Mouse (Mus musculus): ENCODE results near the gene Cdc42ep2. TPM values are rescaled to one million over a fixed set of nuclear protein-coding genes. Genes with fewer than 3 reads are reported as not detected.

Gene Cdc42ep2
- polyA plus RNA-seq, 1 experiment from 2014 or later: 15.6 TPM

Other genes with a start within 250 kb of the Cdc42ep2 start
- 37.8 and 40.1 TPM in 2 replicates for gene Map3k11, start 236.1 kb downstream of the Cdc42ep2 start, polyA plus RNA-seq (2015; fragmentation: Nextera tagmentation; extraction: Ambion mirVana)
- 18.3 and 20.8 TPM in 2 replicates for gene Pcnx3, start 235.9 kb downstream of the Cdc42ep2 start, polyA plus RNA-seq (2015; fragmentation: Nextera tagmentation; extraction: Ambion mirVana)
- 0.36 and 0.50 TPM in 2 replicates for gene Kcnk7, start 220.4 kb downstream of the Cdc42ep2 start, polyA plus RNA-seq (2015; fragmentation: Nextera tagmentation; extraction: Ambion mirVana)
- gene Ehbp1l1, start 198.5 kb downstream of the Cdc42ep2 start, polyA plus RNA-seq (2015; fragmentation: Nextera tagmentation; extraction: Ambion mirVana): 25.3 and 25.9 TPM in 2 replicates
- 89.1 and 92.9 TPM in 2 replicates for gene Fam89b, start 195.2 kb downstream of the Cdc42ep2 start, polyA plus RNA-seq (2015; fragmentation: Nextera tagmentation; extraction: Ambion mirVana)
- 52.3 and 61.9 TPM in 2 replicates for gene Ltbp3, start 183.9 kb downstream of the Cdc42ep2 start, polyA plus RNA-seq (2015; fragmentation: Nextera tagmentation; extraction: Ambion mirVana)
- 76.3 and 83.2 TPM in 2 replicates for gene Scyl1, start 153.4 kb downstream of the Cdc42ep2 start, polyA plus RNA-seq (2015; fragmentation: Nextera tagmentation; extraction: Ambion mirVana)
- gene Frmd8, start 49.5 kb downstream of the Cdc42ep2 start, polyA plus RNA-seq (2015; fragmentation: Nextera tagmentation; extraction: Ambion mirVana): 56.4 and 61.1 TPM in 2 replicates
- gene Slc25a45, start 47.0 kb downstream of the Cdc42ep2 start, polyA plus RNA-seq (2015; fragmentation: Nextera tagmentation; extraction: Ambion mirVana): 5.7 and 6.2 TPM in 2 replicates
- gene Tigd3, start 30.7 kb downstream of the Cdc42ep2 start, polyA plus RNA-seq (2015; fragmentation: Nextera tagmentation; extraction: Ambion mirVana): 2.5 and 3.2 TPM in 2 replicates
- 155 TPM in 2 replicates for gene Dpf2, start 11.8 kb downstream of the Cdc42ep2 start, polyA plus RNA-seq (2015; fragmentation: Nextera tagmentation; extraction: Ambion mirVana)
- 64.2 and 70.0 TPM in 2 replicates for gene Pola2, start 39.4 kb upstream of the Cdc42ep2 start, polyA plus RNA-seq (2015; fragmentation: Nextera tagmentation; extraction: Ambion mirVana)
- not detected in 2 replicates for gene Slc22a20, start 61.3 kb upstream of the Cdc42ep2 start, polyA plus RNA-seq (2015; fragmentation: Nextera tagmentation; extraction: Ambion mirVana)
- 12.3 and 12.8 TPM in 2 replicates for gene Capn1, start 91.1 kb upstream of the Cdc42ep2 start, polyA plus RNA-seq (2015; fragmentation: Nextera tagmentation; extraction: Ambion mirVana)
- gene Syvn1, start 121.8 kb upstream of the Cdc42ep2 start, polyA plus RNA-seq (2015; fragmentation: Nextera tagmentation; extraction: Ambion mirVana): 27.7 and 31.7 TPM in 2 replicates
- 72.9 and 74.6 TPM in 2 replicates for gene Mrpl49, start 133.0 kb upstream of the Cdc42ep2 start, polyA plus RNA-seq (2015; fragmentation: Nextera tagmentation; extraction: Ambion mirVana)
- gene Fau, start 133.0 kb upstream of the Cdc42ep2 start, polyA plus RNA-seq (2015; fragmentation: Nextera tagmentation; extraction: Ambion mirVana): 757 and 774 TPM in 2 replicates
- gene Znhit2, start 136.4 kb upstream of the Cdc42ep2 start, polyA plus RNA-seq (2015; fragmentation: Nextera tagmentation; extraction: Ambion mirVana): 26.2 and 28.6 TPM in 2 replicates
- 12.1 and 19.6 TPM in 2 replicates for gene Tm7sf2, start 143.6 kb upstream of the Cdc42ep2 start, polyA plus RNA-seq (2015; fragmentation: Nextera tagmentation; extraction: Ambion mirVana)
- 67.4 and 77.5 TPM in 2 replicates for gene Vps51, start 152.4 kb upstream of the Cdc42ep2 start, polyA plus RNA-seq (2015; fragmentation: Nextera tagmentation; extraction: Ambion mirVana)
- not detected in 2 replicates for gene Tmem262, start 155.2 kb upstream of the Cdc42ep2 start, polyA plus RNA-seq (2015; fragmentation: Nextera tagmentation; extraction: Ambion mirVana)
- gene Gm28374, start 157.4 kb upstream of the Cdc42ep2 start, polyA plus RNA-seq (2015; fragmentation: Nextera tagmentation; extraction: Ambion mirVana): 1.4 and 1.5 TPM in 2 replicates
- 69.1 and 71.8 TPM in 2 replicates for gene Zfpl1, start 160.1 kb upstream of the Cdc42ep2 start, polyA plus RNA-seq (2015; fragmentation: Nextera tagmentation; extraction: Ambion mirVana)
- gene Cdca5, start 160.2 kb upstream of the Cdc42ep2 start, polyA plus RNA-seq (2015; fragmentation: Nextera tagmentation; extraction: Ambion mirVana): 40.5 and 42.8 TPM in 2 replicates
- not detected in 2 replicates for gene AC131692.1, start 169.6 kb upstream of the Cdc42ep2 start, polyA plus RNA-seq (2015; fragmentation: Nextera tagmentation; extraction: Ambion mirVana)
- 0.29 and 0.94 TPM in 2 replicates for gene Naaladl1, start 181.0 kb upstream of the Cdc42ep2 start, polyA plus RNA-seq (2015; fragmentation: Nextera tagmentation; extraction: Ambion mirVana)
- 32.5 and 36.4 TPM in 2 replicates for gene Sac3d1, start 193.8 kb upstream of the Cdc42ep2 start, polyA plus RNA-seq (2015; fragmentation: Nextera tagmentation; extraction: Ambion mirVana)
- gene Snx15, start 203.5 kb upstream of the Cdc42ep2 start, polyA plus RNA-seq (2015; fragmentation: Nextera tagmentation; extraction: Ambion mirVana): 33.4 and 35.1 TPM in 2 replicates
- 0.31 and 0.96 TPM in 2 replicates for gene Batf2, start 216.2 kb upstream of the Cdc42ep2 start, polyA plus RNA-seq (2015; fragmentation: Nextera tagmentation; extraction: Ambion mirVana)
- 95.2 and 95.7 TPM in 2 replicates for gene Arl2, start 216.7 kb upstream of the Cdc42ep2 start, polyA plus RNA-seq (2015; fragmentation: Nextera tagmentation; extraction: Ambion mirVana)